Mouse (Mus musculus) thymus, postnatal 10 days (tissue): Measurements from ENCODE around the gene Kcnk7.

Experiments used
- DNase-seq, 2 experiments: peaks; one replicate each; pipeline ENCODE4 v3.0.0; 2021; ENCODE audit warnings: low spot score in 2 of 2

Kcnk7 gene

DNA sequence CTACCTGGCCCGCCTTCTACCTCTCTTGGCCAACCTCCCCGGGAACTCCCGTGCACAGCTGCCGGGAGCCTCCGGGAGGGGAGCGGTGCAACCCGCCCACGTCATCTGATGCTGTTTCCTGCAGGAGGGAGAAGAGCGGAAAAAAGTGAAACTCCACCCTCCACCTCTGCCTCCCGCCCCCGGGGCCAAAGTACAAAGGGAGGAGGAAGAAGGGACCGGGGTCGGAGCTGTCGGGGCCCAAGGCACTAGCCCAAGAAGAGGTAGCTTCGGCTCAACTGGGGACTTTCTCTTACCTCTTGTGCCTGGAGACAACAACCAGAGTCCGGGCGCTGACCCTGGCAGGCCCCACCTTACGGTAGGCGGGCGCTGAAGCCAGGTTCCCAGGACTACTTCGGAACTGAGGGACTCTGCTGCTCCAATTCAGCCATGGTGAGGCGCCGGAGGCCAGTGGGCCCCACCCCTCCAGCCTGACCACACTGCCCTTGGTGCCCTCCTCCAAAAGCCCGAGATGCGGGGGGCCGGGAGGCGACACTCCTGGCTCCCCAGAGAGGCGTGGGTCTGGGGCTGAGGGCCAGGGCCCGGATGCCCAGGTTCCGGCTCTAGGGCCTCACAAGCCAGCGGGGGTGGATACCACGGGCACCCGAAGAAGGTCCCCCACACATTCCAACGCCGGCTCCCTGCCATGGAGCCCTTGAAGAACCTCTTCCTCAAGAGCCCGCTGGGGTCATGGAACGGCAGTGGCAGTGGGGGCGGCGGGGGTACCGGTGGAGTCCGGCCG lies 14.4 kb upstream of the Kcnk7 start:
- peak; percentile 86 to 91 for DNase-seq

DNA sequence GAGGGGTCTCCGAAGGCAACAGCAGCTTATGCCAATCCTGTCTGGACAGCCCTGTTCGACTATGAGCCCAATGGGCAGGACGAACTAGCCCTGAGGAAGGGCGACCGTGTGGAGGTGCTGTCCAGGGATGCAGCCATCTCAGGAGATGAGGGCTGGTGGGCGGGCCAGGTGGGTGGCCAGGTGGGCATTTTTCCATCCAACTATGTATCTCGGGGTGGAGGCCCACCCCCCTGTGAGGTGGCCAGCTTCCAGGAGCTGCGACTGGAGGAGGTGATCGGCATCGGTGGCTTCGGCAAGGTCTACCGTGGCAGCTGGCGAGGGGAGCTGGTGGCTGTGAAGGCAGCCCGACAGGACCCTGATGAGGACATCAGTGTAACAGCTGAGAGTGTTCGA lies 13.8 kb upstream of the Kcnk7 start:
- DNase-seq: no peak

DNA sequence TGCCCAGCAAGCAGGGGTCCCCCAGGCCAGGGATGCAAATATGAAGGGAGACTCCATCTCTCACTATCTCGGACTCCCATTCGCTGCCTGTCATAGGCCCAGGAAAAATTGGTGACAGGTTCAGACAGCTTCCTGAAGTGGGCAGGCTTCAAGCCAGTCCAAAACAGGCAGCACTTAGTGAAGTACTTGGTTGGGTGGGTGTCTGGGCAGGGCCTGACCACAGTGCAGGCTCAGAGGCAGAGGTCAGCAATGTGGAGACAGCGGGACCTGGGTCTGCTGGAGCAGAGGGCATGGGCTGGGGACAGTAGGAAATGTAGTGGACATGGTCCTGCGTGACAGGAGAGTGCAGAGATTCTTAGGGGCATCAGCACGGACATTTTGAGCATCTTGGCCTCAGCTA lies 12.6 kb upstream of the Kcnk7 start:
- no peak for DNase-seq

DNA sequence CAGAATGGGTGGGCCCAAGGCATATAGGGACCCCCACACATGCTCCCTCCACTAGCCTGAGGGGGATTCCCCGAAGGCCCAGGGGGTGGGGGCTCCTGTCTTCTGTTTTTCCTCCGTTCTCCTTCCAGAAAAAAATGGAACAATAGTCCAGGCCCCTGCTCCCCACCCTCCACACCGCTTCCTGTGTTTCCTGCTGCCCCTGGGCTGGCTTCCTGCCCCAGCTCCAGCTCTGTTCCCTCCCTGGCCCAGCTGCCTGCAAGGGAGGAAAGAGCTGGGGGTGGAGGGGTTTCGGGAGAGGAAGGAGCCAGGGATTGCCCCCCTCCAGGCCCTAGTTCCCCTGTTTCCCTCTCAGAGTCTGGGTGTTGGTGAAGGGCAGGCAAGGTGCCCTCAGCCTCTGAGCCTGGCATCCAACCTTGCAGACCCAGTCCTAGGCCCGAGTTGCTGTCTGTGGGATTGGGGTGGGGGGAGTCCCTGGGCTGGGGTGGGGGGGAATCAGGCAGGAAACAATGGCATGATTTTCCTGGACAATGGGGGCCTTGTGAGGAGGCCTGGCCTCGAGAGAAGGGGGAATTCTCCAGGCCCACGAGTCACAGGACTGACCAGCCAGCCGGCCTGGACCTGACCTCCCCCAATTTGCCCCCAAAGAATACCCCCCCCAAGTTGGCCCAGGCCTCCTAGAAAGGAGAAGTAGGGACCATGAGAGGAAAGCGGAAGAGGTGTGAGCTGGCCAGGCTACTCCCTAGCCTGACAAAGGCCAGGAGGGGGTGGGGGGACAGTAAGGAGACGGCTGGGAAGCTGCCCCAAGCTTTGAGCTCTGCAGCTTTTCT lies 11.9 kb upstream of the Kcnk7 start:
- no peak for DNase-seq

DNA sequence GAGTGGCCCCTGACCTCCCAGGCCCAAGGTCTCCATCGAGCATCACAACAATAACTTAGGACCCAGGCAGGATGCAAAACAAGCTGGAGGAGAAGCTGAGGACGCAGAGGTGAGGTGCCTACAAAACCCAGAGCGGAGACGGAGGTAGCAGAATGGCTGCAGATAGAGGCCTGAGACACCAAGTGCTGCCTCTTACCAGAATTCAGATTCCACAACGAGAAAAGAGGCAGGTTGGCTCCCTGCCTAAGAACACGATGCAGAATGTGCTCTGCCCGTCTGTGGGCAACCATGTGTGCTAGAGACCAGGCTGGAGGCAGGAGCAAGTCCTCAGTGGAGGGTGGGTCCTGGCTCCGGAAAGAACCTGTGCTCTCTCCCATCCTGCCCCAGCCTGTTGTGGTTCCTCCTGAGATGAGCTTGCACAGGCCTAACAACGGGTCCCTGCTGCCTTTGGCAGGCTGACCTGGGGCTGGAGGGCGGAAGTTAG lies 11.2 kb upstream of the Kcnk7 start:
- DNase-seq: no peak

DNA sequence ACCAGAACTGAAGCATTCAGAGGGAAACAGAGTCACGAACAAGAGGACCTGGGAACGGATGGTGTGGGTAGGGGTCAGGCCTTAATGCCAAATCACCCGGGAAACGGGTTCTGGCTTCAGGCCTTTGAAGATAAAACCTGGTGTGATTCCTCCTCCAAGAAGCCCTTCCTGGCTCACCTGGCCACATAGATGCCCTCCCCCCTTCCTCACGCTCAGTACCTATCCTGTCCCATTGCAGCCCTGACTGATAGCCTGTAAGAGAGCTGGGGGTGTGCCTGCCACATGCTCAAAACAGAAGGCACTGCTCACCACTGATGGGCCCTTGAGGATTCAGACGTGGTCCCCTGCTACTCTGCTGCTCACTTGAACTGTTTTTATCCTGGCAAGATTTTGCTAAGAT lies 10.4 kb upstream of the Kcnk7 start:
- DNase-seq: no peak

DNA sequence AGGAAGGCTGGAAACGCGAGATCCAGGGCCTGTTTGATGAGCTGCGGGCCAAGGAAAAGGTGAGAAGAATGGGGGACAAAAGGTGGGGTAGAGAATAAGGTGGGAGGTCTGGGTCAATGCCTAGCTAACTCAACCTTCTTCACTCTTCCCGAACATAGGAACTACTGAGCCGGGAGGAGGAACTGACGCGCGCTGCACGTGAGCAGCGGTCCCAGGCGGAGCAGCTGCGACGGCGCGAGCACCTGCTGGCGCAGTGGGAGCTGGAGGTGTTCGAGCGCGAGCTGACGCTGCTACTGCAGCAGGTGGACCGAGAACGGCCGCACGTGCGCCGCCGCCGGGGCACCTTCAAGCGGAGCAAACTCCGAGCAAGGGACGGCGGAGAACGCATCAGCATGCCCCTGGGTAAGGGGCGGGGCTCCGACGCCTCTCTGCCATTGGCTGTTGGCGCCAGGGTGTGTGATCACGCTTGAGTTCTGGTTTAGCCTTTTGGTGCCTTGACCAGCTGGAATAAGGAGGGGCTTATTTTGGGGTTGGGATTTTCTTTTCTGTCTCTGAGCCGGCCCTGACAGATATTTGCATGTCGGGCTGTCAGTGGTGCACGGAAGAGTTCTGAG lies 8.2 kb upstream of the Kcnk7 start:
- no peak for DNase-seq

DNA sequence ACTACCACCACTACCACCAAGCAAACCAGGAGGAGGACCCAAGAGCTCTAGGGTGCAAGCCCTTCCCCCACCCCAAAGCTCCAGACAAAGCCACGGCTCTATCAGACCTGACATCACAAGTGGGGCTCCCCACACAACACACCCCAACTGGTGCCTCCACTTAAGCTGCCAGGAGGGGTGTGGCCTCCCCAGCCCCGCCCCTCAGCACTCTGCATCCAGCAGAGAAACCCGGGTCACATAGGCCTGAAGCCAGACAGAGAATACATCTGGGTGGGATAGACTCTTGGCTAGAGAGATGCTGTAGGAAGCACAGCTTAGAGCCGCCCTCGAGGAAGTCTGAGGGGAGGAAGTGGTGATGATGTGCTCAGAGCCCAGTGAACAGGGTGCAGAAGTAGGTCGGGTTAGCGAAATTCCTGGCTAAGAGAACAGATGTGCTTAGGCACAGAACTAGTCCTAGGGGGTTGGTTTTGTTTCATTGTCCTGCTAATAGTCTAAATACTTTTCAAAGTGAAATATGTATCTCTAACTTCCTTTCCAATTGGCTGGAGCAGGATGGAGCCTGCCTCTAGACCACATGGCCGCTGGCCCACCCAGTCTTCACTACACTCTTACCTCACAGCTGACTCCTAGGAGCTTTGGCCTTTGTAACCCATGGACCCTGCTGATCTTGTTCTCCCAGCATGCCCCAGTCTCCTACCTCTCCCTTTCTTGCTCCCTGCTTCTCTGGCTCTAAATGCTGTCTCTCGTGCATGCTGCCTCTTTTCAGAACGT lies 819 bp downstream of the Kcnk7 start:
- DNase-seq: peak; percentile 45 to 51

DNA sequence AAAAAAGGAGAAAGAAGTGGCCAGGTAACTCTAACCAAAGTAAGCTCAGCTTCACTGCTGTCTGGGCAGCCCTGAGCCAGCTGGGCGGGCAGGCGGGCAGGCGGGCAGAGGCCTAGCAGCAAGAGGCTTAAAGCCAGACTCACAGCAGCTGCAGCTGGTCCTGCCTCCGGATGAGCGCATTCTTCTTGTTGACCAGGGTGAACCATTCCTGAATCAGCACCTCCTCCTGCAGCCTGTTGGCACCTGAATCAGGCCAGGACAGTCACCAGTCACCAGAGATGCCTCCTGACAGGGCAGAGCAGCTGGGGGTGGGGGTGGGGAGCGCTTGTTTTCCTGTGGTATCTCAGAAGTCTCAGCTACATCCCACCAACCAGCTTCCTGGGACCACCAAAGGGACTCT lies 5.9 kb downstream of the Kcnk7 start:
- DNase-seq: no peak

DNA sequence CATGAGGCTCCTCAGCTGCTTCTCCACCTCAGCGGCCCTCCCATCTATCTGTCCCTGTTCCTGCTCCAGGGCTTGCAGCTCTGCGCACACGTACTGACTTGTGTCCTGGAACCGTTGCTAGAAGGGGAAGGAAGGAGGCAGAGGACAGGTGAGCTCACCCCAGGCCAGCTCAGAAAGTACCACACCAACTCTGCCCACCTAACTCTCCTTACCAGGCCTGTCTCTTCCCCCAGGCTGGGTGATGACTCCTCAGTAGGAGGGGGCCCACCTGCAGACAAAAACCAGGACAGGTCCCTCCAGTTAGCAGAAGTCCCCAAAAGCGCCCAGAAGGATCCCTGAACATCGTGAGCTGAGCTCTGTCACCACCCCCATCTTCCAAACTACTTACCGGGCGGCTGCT lies 6.4 kb downstream of the Kcnk7 start:
- DNase-seq: no peak

DNA sequence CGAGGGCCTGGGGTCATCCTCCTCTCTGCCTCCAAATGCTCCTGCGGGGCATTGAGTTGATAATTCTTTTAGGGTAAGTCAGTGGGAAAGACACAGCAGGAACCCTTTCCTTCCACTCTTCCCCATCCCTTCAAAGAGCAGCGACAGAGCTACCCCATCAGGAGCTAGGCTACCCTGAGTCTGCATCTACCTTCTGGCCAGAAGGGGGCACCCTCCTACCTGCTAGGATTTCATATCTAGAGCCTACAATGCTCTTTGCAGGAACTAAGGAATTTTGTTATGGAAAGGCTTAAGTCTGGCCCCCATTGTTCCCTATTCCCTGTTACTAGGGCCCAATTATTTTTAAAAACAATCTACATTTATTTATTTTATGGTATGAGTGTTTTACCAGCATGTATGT lies 7.1 kb downstream of the Kcnk7 start:
- DNase-seq: peak in 1 of 2 experiments; percentile 69

DNA sequence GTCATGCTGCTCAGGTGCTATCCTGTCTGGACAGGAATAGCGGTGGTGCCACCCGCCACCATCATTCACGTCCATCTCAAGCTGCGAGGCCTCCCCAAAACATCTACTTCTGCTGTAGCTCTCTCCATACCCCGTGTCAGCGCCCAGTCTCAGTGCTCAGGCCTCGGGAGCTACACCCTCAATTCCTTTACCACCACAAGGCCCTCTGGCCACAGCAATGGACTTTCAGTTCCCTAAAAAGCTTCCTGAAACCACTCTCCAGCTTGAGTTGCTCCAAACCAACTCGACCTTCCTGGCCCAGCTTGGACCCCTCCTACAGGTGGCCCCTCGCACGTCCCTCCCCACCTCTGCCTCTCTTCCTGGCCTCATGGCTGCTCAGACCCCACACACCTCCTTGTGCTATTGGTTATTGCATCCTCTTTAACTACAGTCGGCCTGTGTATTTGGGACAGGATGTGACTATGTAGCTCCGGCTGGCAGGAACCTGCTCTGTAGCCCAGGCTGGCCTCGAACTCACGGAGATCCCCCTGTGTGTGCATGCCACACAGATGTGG lies 7.8 kb downstream of the Kcnk7 start:
- DNase-seq: no peak

DNA sequence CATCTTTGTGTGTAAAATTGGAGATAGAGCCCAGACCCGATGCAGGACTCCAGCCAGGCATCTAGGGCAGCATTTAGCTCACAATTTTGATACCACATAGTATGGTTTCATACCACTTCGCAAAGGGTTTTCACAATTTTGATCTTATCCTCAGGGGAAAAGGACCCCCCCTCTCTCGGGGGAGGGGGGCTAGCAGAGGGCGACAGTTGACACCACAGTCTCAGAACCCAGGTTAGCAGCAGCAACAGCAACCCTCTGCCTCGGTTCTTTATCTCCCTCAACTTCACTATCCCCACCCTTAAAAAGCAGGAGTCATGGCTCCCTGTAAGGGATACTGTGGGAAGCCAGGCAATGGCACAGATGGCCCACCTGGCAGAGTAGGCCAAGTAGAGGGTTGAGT lies 9.1 kb downstream of the Kcnk7 start:
- no peak for DNase-seq

DNA sequence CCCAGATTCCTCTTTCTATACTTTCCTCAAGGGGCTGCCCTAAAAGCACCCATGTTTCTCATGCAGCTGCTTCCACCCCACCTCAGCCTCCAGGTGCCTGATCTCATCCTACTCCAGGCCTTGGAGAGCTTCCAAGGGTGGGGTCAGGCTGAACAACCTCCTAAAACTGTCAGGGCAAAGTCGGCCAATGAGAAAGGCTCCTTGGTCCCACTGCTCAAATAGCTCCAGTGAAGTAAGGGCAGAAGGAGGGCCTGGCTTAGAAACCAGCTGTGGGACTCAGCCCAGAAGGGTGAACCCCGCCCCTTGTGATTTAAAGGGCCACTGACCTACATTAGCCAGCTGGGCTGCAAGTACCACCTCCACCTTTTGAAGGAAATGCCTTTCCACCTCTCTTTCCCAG lies 9.6 kb downstream of the Kcnk7 start:
- no peak for DNase-seq

DNA sequence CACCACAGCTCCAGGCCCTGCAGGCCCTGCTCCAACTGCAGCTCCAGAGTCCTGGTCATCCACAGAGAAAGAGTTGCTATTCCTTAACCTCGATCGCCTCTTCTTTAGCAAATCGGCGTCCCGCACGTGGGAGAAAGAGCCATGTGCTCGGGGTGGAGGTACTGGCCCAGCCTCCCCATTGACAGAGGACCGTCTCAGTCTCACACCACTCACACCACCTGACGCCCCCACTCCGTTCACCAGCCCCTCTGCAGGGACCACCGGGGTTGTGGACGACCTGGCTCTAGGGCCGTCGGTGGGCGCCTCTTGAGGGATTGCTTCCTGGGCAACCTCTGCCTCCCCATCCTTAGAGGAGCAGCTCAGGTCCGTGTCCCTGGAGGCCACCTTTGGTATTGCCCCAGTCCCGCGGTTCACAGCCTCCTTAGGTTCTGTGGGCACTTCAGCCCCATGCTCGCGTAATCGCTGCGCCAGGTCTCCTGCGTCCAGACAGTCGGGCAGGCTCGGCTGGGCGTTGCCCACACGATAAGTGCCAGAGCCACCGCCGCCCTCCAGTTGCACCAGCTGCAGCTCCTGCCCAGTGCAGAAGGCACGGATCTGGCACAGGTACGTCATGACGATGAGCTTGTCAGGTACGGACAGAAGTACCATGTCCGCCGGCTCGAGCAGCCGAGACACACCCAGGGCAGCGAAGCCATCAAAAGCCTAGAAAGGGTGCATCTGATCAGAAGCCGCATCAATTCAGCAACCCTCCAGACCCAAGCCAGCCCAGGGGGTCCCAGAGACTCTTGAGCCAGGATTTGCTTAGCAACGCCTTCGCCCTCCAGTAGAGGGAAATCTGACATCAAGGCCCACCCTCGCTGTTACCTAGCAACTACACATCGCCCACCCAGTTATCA lies 11.9 kb downstream of the Kcnk7 start:
- DNase-seq: no peak

DNA sequence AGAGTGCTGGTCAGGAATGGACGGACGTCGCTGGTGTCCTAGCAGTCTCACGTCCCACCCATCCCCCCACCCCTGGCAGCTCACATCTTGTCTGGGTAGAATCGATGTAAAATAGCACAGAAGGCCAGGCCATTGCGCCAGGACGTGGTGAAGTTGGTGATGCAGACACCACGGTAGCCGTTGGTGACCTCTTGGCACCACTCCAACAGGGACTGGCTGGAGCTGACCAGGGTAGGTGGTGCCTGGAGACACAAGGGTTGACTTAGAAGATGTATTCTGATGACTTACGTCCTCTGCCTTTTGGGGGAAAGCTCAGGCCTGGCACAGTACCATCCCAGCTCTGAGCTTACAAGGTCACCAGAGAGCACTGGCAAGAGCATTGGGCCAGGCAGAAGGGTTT lies 12.8 kb downstream of the Kcnk7 start:
- no peak for DNase-seq

DNA sequence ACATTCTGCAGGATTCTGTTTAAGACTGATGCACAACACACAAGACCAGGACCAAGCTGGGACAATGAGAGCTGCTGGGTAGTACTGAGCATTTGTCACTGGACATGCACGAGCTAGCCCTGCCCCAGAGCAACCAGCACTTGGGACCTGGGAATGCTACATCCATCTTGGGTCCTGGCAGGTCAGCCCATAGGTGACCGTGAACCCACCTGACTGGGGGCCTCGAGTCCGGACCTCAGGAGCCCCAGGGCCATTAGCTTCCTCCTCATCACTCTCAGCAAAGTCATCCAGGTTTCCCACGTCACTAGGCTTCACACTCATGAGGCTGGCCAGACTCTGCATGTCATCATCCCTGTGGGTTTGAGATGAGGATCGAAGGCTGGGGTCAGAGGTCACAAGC lies 17.1 kb downstream of the Kcnk7 start:
- DNase-seq: no peak

DNA sequence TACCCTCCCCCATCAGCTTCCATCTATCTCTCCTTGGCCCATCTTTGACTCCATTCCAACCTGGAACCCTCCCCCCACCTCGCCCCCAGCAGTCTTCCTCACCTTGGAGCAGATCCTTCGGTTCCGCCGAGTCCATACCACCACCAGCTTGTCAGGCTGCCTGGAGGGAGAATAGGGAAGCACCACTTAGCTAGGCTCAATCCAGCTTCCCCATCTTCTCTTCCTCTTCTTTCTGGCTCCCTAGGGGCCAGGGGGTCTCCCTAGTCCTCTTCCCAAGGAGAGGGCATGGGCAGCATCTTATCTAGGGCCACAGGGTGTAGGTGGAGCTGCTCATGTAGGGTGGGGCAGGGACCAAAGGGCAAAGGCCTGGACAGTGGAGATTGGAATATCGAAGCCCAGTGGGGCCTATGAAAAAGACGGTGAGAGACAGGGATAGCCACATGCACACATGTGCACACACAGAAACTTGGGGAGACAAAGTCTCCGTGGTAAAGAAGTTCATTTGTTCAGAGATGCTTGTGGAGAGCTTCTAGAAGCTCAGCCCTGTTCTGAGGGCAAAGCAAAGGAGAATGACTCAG lies 18.8 kb downstream of the Kcnk7 start:
- DNase-seq: no peak

DNA sequence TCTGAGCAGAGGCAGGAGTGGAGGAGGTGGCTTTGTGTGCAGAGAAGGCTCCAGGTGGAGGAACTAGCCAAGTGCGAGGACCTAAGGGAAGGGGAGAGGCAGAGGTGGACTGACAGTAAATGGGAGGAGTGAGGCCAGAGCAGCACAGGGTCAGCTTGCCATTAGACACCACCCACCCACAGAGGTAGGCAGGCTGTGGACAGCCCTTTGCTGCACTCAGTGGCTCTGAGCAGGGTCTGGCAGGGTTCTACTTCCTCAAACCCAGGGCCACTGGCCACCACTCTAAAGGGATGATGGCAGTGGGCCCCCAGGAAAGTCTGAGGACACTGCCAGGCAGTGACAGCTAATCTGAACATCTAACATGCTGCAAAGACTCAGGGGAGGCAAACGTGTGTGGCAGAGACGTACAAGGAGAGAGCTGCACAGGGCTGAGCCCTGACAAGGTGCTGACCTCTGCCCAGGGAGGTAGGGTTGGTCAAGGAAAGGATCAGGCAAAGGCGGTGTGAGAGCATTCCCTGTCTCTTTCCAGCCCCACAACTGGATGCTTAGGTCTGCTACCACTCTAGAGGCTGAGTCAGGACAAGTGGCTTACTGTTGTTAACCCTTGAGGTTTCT lies 19.9 kb downstream of the Kcnk7 start:
- no peak for DNase-seq

DNA sequence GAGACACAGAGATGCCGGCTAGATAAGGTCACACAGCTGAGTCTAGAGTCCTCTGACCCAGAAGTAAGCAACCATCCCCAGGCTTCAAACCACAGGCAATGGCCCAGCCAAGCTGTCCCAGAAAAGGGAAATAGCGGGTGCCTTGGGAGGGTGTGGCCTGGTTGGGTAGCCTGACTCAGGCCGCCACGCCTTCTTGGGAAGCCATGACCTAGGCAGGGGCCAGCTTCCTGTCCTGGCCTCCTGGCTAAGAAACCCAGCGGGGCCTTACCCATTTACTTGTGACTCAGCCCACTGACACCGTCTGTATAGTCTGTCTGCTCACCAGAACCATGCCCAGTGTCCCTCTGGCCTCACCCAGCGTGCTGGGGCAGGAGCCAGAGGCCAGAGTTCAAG lies 20.4 kb downstream of the Kcnk7 start:
- DNase-seq: no peak
